Mouse (Mus musculus): ENCODE results near the gene Nek1.
A peak's percentile ranks its signal among the peaks of the same experiment; 100 is the strongest.

The Nek1 gene

DNA sequence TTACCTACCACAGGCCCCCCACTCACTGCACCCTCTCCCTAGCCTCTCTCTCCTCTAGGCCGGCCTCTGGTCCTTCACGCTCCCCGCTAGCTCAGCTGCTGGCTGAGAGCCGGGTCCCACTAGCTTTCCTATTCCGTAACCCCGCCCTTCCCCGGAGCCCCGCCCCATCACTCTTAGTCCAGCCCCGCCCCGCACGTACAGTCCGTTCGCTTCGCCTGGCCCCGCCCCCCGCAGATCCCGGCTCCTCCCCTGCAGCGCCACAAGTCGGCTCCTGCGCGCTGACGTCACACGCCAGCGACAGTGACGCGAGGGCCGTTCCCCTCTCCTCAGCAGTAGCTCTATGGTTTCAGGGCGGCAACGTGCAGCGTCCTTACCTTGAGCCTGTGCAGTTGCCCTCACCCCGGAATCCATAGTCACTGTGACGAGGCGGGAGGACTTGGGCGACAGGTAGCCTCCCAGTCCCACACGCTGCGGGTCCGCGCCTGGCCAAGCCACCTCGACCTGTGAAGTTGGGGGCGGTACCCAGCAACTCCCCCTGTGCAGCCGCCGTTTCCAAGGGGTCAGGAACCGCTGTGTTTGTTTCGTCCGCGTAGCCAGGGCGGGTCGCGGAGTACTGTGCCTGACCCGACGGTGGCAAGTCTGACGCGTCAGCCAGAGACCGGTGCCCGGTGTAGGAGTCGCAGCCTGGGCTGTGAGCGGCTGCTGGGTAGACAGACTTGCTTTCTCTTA is at the start of gene Nek1:
TSS of gene Nek1 (plus strand) at position 286 of the 729 bp plus-strand sequence.
- ATAC-seq (ENCODE audit: insufficient number of reproducible peaks, low FRiP score, low TSS enrichment) = peak; percentile 93

DNA sequence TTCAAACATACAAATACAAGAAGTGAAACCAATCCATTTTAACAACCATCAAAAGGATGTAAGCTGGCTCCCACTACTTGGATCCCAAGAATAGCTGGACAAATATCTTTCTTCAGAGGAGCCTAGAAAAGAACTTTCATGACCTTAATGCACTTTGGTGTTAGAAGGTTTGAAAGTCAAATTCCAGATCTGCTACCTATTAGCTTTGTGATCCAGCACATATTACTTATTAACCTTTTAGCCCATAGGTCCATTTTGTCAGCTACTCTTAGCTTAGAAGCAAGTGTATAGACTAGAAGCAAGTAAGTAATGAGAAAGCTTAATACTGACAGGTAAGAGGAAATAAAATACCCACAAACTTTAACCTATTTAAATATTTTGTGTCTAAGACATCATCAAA is 45.5 kb upstream of the Nek1 start:
- ATAC-seq (ENCODE audit: insufficient number of reproducible peaks, low FRiP score, low TSS enrichment) = no peak

DNA sequence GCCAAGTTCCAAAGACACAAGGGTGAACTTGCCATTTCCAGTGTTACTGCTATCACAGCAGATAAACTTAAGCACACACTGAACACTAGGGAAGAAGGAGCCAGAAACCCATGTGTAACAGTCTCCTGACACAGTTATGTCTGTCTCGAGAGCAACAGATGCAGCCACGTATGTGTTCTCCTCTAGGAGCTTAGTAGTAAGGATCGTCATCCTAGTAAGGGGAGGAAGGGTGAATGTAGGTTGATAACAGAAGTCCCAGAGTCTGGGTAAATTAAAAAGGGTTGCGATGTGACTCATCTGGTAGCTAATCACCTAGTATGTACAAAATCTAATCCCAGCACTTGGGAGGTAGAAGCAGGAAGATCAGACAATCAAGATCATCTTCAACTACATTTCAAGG is 43.1 kb upstream of the Nek1 start:
- no peak for ATAC-seq (ENCODE audit: insufficient number of reproducible peaks, low FRiP score, low TSS enrichment)

DNA sequence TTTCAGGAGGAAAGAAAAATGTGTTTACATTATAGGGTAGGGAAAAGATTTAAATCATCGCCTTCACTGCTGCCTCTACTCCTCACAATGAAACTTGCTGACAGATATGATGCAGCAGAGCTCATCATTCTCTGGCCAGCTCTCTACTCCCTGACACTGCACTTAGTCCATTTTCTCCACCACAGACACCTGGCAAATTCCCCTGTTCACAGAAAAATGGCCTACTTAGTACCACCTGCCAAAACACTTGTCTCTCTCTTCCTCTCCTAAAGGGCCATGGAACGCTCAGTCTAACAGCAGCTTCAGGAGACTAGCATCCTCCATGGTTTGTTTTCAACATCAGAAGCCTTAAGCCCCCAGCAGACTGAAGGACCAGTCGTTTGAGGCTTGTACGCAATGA is 41.7 kb upstream of the Nek1 start:
- peak; percentile 43; the same call in 1 of the 2 replicates for ATAC-seq (ENCODE audit: insufficient number of reproducible peaks, low FRiP score, low TSS enrichment)

DNA sequence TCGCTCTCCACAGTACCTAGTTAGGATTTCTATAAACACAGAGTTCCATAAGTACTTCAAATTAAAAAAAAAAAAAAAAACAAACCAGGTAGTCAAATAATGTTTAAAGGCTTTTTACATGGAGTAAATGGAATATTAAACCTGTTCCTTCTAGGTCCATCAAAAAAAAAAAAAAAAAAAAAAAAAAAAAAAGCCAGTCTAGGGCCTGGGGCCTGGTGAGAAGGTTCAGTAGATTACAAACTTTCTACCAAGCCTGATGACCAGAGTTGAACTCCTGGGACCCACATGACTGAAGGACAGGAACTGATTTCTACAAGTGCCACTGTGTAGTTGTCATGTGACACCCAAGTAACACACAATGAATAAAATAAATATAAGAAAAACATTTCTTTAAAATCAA is 41.2 kb upstream of the Nek1 start:
- ATAC-seq (ENCODE audit: insufficient number of reproducible peaks, low FRiP score, low TSS enrichment) = no peak

DNA sequence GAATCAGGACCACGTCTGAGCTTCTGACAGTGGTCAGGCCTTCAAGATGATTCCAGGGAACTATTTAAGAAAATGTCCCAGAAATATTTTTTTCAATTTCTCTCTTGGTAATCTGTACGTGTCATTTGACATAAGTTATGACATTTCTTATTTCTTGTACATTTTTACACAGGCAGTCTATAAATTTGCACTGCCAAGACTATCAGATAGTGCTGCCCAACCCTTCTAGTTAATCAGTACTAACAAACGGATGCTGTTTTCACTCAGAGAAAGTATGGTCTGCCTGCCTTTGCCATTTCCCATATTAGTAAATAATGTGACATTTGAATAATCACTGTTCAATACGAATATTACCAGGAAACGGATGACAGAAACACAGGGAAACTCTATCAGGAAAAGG is 40.2 kb upstream of the Nek1 start:
- no peak for ATAC-seq (ENCODE audit: insufficient number of reproducible peaks, low FRiP score, low TSS enrichment)

DNA sequence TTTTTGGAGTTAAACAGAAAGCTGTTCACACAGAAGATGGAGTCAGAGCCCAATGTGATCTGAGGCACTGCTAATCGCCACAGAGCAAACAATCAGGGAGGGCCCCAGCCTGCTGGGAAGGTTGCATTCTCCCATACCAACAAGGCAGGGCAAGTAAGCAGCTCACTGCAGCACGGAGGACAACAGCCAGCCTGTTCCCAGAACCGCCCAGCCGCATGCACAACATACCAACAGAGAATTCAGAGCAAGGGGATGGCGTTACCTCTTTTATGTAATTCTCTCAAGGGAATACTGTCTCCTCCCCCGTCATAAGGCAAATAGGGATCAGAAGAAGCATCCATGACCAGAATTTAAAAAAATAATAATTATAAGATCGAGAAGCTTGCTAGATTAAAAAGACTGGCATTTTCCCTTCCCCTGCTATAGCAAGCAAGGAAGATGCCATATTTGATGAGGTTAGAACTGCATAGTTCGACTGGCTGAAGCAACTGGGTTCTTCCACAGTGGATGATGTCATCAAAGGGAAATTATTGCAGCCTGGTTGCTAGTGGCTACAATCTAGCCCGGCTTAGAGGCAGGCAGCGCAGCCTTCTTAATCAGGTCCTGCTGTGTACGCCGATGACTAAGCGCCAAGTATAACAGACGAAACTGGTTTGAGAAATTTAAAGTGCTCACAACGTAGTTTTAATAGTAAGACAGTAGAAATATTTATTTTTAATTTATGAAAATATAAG is 38.5 kb upstream of the Nek1 start:
- peak; percentile 96 for ATAC-seq (ENCODE audit: insufficient number of reproducible peaks, low FRiP score, low TSS enrichment)

DNA sequence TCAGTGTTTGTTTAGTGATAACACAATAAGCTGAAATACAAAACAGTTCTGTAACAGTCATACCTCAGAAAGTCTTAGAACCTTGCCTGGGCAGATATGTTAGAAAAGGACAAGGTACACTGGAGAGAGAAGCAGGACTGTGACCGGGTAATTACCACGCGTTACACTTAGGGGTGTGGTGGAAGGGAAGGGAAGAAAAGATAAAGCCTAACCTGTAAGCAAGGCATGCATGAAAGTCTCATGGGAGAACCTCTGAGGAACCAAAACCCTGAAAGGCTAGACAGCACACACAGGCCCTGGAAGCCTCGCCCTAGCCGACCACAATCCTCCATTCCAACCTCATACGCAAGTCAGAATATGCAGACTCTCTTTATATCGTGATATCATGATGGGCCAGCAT is 36.1 kb upstream of the Nek1 start:
- ATAC-seq (ENCODE audit: insufficient number of reproducible peaks, low FRiP score, low TSS enrichment) = no peak

DNA sequence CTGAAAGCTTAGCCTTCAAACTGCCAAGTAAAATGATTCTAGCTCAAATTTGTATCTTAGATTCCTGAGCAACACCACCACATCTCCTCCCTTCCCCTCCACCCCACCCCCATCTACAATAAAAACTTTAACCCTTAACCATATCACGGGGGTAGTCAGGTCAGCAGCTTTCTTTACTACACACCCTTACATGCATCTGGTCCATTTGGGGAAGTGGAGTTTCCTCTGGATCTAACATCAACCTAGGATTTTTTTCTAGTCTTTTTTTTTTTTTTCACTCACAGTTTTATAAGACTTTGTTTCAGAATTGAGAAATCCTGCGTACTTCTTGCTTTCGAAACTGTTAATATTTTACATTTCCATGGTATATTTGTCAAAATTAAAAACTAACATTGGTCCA is 30.2 kb upstream of the Nek1 start:
- no peak for ATAC-seq (ENCODE audit: insufficient number of reproducible peaks, low FRiP score, low TSS enrichment)

DNA sequence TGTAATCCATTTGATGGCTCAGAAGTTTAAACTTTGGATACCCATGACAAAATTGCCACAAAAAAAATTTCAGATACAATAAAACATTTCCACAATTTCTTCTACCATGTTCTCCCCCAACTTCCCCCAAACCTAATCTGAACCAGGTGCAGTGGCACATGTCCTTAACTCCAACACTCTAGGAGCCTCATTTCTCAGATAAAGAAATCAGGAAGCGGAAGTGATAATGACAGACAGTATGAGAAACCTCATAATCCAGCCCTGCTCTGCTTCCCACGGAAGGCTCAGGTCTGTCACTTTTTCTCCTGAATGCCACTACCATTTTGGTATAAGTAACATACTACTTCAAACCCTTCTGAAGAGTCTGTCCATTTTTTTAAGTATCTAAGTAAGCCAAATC is 29.1 kb upstream of the Nek1 start:
- ATAC-seq (ENCODE audit: insufficient number of reproducible peaks, low FRiP score, low TSS enrichment) = no peak

DNA sequence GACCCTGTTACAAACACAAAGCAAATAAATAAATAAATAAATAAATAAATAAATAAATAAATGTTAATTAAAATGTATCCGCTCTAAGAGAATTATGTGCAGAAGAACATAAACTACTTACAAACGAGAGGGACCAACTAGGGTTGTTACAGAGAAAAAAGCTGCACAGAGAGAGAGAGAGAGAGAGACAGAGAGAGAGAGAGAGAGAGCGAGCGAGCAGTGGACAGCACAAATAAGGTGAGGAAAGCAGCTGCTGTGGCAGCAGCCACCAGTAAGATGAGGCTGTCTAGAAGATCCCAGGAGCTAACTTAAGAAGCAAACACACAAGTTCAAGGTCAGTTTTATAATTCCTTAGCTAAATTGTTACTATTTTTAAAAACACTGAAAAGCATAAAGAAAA is 28.5 kb upstream of the Nek1 start:
- no peak for ATAC-seq (ENCODE audit: insufficient number of reproducible peaks, low FRiP score, low TSS enrichment)

DNA sequence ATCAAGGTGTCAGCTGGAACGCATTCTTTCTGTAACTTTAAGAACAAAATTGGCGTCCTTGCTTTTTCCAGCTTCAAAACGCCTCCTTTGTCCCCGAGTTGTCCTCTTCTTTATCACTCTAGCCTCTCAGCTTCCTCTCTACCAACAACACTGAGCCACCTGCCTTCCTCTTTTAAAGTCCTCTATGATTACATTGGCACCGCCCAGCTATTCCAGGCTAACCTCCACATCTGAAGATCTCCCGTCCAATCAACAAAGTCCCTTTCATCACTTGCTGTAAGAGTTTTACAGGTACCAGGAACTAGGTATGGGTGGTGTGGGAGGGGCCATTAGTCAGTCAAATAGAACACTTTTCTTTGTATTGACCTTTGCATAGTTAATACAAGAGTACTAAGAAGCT is 27.7 kb upstream of the Nek1 start:
- no peak for ATAC-seq (ENCODE audit: insufficient number of reproducible peaks, low FRiP score, low TSS enrichment)

DNA sequence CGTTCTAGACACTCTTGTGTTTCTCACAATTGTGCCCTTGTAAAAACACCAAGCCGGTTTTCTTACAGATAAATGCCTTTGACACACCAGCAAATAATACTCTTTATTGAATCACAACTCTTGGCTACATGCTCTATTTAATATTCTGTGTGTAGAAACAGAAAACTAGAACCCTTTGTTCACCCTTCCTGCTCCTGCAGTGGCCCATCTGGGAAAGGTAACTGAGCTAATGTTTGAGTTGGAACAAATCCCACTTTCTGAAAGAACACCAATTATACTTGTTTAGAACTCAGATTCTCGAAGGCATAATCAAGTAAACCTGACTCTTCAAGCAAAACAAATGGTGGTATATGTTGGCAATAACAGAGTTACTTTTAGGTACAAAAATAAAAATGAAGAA is 27.3 kb upstream of the Nek1 start:
- peak; percentile 57; the same call in 1 of the 2 replicates for ATAC-seq (ENCODE audit: insufficient number of reproducible peaks, low FRiP score, low TSS enrichment)

DNA sequence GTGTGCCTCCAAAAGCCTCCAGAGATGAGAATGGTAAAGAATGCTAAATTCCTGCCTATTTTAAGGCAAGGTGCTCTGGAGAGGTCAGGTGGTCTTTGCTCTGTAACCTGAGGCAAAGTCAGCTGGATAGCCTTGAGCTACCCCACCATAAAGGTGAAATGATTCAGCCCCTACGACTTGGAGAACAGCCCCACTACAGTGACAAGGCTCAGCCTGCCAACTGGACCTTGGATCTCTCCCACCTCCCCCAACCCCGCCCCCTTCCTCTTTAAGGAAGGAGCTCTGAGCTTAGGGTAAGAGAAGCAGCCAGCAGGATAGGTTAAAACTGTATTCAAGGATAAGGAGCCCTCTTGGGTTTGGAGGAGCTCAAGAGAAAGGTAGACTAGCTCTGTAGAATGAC is 23.9 kb upstream of the Nek1 start:
- ATAC-seq (ENCODE audit: insufficient number of reproducible peaks, low FRiP score, low TSS enrichment) = no peak

DNA sequence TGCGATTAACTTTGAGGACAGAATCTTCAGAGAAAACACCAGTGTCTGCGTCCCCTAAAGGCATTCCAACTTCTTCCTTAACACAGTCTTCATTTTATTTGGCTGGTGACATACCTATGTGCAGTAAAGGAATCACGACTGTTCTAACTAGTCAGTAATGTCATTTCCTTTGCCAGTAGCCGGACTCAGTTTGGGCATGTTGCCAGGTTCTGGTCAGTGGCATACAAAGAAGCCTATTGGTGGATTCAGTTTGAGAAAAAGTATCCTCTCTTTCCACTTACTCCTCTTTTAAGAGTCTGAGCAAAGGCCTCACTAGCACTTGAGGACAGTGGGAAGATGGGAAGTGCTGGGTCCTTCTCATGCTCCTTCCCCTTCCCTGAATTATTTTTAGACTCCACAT is 21.2 kb upstream of the Nek1 start:
- ATAC-seq (ENCODE audit: insufficient number of reproducible peaks, low FRiP score, low TSS enrichment) = no peak

DNA sequence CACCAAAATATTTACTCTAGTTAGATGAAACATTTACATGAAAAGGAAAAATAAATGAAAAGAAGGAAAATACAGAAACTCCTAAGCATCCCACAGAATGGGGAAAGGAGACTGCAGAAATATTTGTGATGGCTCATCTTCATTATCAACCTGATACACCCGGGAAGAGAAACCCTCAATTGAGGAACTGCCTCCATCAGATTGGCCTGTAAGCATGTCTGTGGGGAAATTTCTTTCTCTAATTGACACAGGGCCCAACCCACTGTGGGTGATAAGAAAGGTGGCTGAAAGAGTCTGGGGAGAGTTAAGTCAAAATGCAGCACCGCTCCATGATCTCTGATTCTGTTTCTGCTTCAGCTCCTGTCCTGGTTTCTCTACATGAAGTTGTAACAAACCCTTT is 19.5 kb upstream of the Nek1 start:
- no peak for ATAC-seq (ENCODE audit: insufficient number of reproducible peaks, low FRiP score, low TSS enrichment)

DNA sequence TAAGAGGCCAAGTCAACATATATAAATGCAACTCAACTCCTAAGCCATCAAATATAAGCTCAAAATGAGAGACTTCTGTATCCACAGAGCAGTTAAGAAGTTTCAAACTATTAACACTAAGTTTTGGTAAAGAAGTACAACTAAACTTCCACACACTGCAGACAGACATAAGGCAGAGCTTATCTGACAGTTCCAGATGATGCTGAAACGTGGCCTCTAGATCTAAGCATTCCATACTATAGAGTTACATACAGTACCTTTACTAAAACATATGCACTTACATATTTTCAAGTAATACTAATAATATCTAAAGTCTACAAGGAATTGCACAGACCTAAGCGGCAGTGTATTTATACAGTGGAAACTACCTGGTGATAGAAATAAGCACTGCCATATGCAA is 18.2 kb upstream of the Nek1 start:
- no peak for ATAC-seq (ENCODE audit: insufficient number of reproducible peaks, low FRiP score, low TSS enrichment)

DNA sequence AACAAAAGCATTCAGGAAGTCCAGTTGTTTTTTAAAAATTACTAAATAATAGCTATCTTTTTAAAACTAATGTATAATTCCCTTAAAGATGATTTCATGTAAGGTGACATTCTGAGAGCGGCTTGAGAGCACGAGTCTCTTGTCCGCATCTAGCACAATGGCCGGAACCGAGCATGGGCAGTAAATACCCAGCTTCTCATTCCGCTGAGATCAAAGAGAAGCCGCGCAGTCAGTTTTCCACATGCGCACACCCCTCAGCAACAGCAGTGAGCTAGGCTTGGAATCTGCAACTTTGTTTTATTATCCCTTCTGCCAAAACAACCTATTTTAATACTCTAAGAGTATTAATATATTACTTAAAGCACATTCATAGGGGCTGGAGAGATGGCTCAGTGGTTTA is 16.2 kb upstream of the Nek1 start:
- no peak for ATAC-seq (ENCODE audit: insufficient number of reproducible peaks, low FRiP score, low TSS enrichment)

DNA sequence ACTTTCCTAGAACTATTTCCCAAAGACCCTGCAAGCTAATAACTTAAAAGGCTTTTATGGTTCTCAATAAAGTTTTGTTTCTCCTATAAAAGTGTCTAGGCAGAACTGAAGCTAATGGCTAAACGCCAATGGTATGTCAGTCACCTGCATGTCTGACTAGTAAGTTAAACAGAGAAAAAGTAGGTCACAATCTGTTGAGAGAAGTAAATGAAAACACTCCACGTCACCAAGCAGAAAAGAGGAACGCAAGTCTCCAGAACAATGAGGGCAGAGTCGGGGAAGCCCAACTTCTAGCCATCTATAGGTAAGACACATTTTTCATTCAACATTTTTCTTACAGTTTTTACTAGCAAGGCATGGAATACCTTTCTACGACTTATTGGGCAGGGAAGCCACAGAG is 14.5 kb upstream of the Nek1 start:
- no peak for ATAC-seq (ENCODE audit: insufficient number of reproducible peaks, low FRiP score, low TSS enrichment)

DNA sequence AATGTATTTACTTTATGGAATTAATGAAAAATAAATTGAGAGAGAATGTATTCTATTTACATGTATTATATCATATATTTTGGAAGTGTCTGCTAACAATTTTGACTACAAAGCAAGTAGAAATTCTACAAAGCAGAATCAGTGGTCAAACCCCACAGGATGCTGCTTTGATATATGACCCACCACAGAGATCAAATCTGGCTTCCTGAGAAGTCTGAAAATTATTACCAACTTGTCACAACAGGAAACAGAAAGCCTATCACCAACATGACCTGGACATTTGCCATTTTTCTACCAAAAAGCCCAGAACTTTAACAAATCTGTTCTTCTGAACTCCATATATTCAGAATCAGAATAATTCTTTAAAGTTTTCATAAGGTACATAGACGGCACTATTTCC is 11.6 kb upstream of the Nek1 start:
- ATAC-seq (ENCODE audit: insufficient number of reproducible peaks, low FRiP score, low TSS enrichment) = no peak

DNA sequence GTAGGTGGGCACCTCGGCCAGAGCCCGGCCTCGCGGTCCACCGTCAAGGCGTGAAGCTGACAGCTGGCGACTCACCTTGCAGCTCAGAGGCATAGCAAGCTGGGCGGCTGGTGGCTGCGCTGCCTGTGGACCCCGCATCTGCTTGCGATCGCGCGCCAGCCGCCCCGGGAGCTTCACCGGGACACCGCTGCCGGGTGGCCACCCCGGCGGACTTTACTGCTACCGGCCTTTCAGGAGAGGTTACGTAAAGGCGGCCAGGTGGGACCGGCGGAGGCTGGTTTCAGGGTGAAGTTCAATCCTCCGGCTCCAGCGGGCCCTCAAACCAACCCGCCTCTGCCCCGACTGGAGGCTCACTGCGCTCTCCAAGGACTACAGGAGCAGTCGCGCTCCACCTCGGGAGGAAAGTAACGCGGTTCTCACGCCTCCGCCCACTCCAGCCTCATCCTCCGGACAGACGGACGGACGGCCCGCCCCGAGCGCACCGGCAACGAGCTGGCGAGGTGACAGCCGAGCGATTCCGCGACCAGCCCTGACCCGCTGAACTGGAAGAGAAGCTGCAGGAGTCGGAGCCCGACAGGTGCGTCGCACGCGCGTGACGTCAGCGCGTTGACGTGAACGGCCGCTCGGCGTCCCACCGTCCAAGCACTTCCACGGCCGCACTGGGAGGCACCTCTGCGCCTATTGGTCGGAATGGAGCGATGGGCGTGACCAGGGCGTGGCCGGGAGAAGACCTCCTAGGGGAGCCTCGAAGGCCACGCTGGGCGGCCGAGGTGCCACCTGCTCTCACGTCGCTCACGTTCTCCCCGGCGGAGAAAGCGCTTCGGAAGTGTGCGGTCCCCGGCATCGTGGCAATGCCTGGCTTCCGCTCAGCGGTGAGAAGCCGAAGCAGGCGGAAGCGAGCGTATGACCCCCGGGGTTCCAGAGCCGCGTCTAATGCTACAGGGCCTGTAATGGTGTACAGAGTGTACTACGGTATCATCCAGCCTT is 10.0 kb upstream of the Nek1 start, which contains the start of gene Clcn3:
TSS of gene Clcn3 (minus strand) at position 600 of the 987 bp plus-strand sequence.
- peak; percentile 99 for ATAC-seq (ENCODE audit: insufficient number of reproducible peaks, low FRiP score, low TSS enrichment)
